Mouse (Mus musculus) stomach, postnatal 0 days (tissue): ENCODE measurements at regions not wholly inside any gene's neighbourhood (a gene's known extent, or its start where the extent isn't known, plus 50 kb on each side); places are given as distances from the start of the nearest gene placed in this dataset.

Experiments used
- ATAC-seq: fragments of 200-750 bp; cut with Nextera tagmentation; 2 replicates; pipeline ENCODE4 v1.8.0; 2017; ENCODE audit not compliant: low FRiP score, low TSS enrichment
- DNase-seq: peaks from one replicate; pipeline ENCODE4 v3.0.0-alpha.2; 2016; ENCODE audit warnings: low spot score
- H3K27ac ChIP-seq: fragments of 300-500 bp; sonication (generic); replicated peaks from 2 replicates; pipeline ENCODE4 v1.5.1; 2014; ENCODE audit warnings: mild to moderate bottlenecking, control low read depth
- H3K27me3 ChIP-seq: fragments of 300-500 bp; sonication (generic); 2 replicates; pipeline ENCODE4 v1.6.1; 2014; ENCODE audit warnings: low read length; ENCODE audit not compliant: control insufficient read depth, insufficient read depth
- H3K36me3 ChIP-seq: fragments of 300-500 bp; sonication (generic); 2 replicates; pipeline ENCODE4 v1.6.1; 2014; ENCODE audit warnings: low read length, mixed read lengths; ENCODE audit not compliant: control insufficient read depth, insufficient read depth
- H3K4me1 ChIP-seq: fragments of 300-500 bp; sonication (generic); replicated peaks from 2 replicates; pipeline ENCODE4 v1.6.1; 2014; ENCODE audit warnings: antibody characterized with exemption; ENCODE audit not compliant: control insufficient read depth, insufficient read depth
- H3K4me2 ChIP-seq: fragments of 300-500 bp; sonication (generic); replicated peaks from 2 replicates; pipeline ENCODE4 v1.6.1; 2014; ENCODE audit warnings: low read depth, mild to moderate bottlenecking, control low read depth, moderate library complexity
- H3K4me3 ChIP-seq: fragments of 300-500 bp; sonication (generic); 2 replicates; pipeline ENCODE4 v1.5.1; 2014; ENCODE audit warnings: low read depth, low read length, control low read depth
- H3K9ac ChIP-seq: fragments of 300-500 bp; sonication (generic); 2 replicates; pipeline ENCODE4 v1.6.1; 2014; ENCODE audit warnings: mild to moderate bottlenecking, low read length, control low read depth, mixed read lengths
- H3K9me3 ChIP-seq: fragments of 300-500 bp; sonication (generic); 2 replicates; pipeline ENCODE4 v1.6.1; 2016; ENCODE audit warnings: low read length; ENCODE audit not compliant: control insufficient read depth
- CTCF ChIP-seq: IDR thresholded peaks from 2 replicates; pipeline ENCODE4 v1.5.1; 2016; ENCODE audit warnings: antibody characterized with exemption, low read depth, mild to moderate bottlenecking, moderate library complexity
- EP300 ChIP-seq: optimal IDR thresholded peaks from 2 replicates; pipeline ENCODE3; 2016; ENCODE audit warnings: antibody characterized with exemption
- WGBS: fragments of 180-500 bp; shearing (Covaris S2); extraction: QIAGEN DNeasy Blood & Tissue Kit; methylation state at CpG from one replicate; pipeline ENCODE4 v1.1.7; 2014; 5-methylcytosine and 5-hydroxymethylcytosine counted together

- no peak for DNase-seq
- Histone ChIP-seq H3K27ac (no peak overlapping the region), H3K36me3 (no peaks in the 10 kb centered on the region), H3K4me2 (no peak overlapping the region), H3K4me1 (no peaks in the 10 kb centered on the region), H3K27me3 (no peaks in the 10 kb centered on the region), H3K4me3 (no peak overlapping the region), H3K9ac (no peak overlapping the region), H3K9me3 (no peaks in the 10 kb centered on the region)
- no peak for ATAC-seq
- TF ChIP-seq CTCF = 0 out of 2 replicates have a peak, but pooled peaks have one; percentile 18
- no peak for TF ChIP-seq EP300
- WGBS = 61% methylated on average over 7 of the region's 7 CpGs
These were observed 62.2 kb downstream of the Gm17728 start for GRCm38 (mm10) chr17:9484098-9484497.

- Histone ChIP-seq H3K4me3 (no peak overlapping the region), H3K27me3 (no peaks in the 10 kb centered on the region), H3K9me3 (no peaks in the 10 kb centered on the region), H3K4me2 (no peak overlapping the region), H3K27ac (no peak overlapping the region), H3K4me1 (no peaks in the 10 kb centered on the region), H3K36me3 (no peaks in the 10 kb centered on the region), H3K9ac (no peak overlapping the region)
- ATAC-seq (no peak), DNase-seq (no peak)
- 76% methylated on average over 12 of the region's 12 CpGs for WGBS
- no peak for TF ChIP-seq EP300
These were observed 62.7 kb downstream of the Gm17728 start for GRCm38 (mm10) chr17:9484566-9484965.

- no peaks in the 10 kb centered on the region for H3K27me3 ChIP-seq
- no peak overlapping the region for H3K4me3 ChIP-seq
- DNase-seq (no peak), ATAC-seq (no peak)
- H3K9ac ChIP-seq = no peak overlapping the region
- 71% methylated on average over 3 of the region's 3 CpGs for WGBS
- no peak overlapping the region for H3K4me2 ChIP-seq
- no peak overlapping the region for H3K27ac ChIP-seq
- no peaks in the 10 kb centered on the region for H3K36me3 ChIP-seq
- no peaks in the 10 kb centered on the region for H3K9me3 ChIP-seq
- TF ChIP-seq EP300 (no peak), CTCF (no peak)
- H3K4me1 ChIP-seq = no peaks in the 10 kb centered on the region
These were observed 107.5 kb downstream of the Gm17728 start for GRCm38 (mm10) chr17:9529340-9529739.

- Histone ChIP-seq H3K9ac (no peak overlapping the region), H3K4me3 (no peak overlapping the region), H3K36me3 (no peaks in the 10 kb centered on the region), H3K4me1 (no peaks in the 10 kb centered on the region), H3K4me2 (no peak overlapping the region), H3K27me3 (no peaks in the 10 kb centered on the region), H3K9me3 (no peaks in the 10 kb centered on the region), H3K27ac (no peak overlapping the region)
- TF ChIP-seq EP300 (no peak), CTCF (no peak)
- no peak for ATAC-seq
- DNase-seq = no peak
- 72% methylated on average over 4 of the region's 4 CpGs for WGBS
These were observed 114.2 kb downstream of the Gm17728 start for GRCm38 (mm10) chr17:9536090-9536489.

GRCm38 (mm10) chr17:9538371-9538770 lies 116.5 kb downstream of the Gm17728 start:
- Histone ChIP-seq H3K27ac (no peak overlapping the region), H3K27me3 (no peaks in the 10 kb centered on the region), H3K4me1 (no peaks in the 10 kb centered on the region), H3K36me3 (no peaks in the 10 kb centered on the region), H3K4me3 (no peak overlapping the region), H3K9ac (no peak overlapping the region), H3K4me2 (no peak overlapping the region), H3K9me3 (no peaks in the 10 kb centered on the region)
- TF ChIP-seq CTCF (no peak), EP300 (no peak)
- DNase-seq = no peak
- no peak for ATAC-seq

- DNase-seq = no peak
- Histone ChIP-seq H3K9ac (no peak overlapping the region), H3K27me3 (no peaks in the 10 kb centered on the region), H3K9me3 (no peaks in the 10 kb centered on the region), H3K27ac (no peak overlapping the region), H3K4me3 (no peak overlapping the region), H3K4me1 (no peaks in the 10 kb centered on the region), H3K36me3 (no peaks in the 10 kb centered on the region), H3K4me2 (no peak overlapping the region)
- 80% methylated on average over 1 of the region's 1 CpGs for WGBS
- ATAC-seq = no peak
- no peak for TF ChIP-seq EP300
- TF ChIP-seq CTCF = no peak
These were observed 118.3 kb downstream of the Gm17728 start for GRCm38 (mm10) chr17:9540156-9540555.
